Mouse (Mus musculus) hindbrain, postnatal 0 days (tissue): ENCODE results near the gene Olfr196. TPM values are rescaled to one million over a fixed set of nuclear protein-coding genes. Genes with fewer than 3 reads are reported as not detected.
"Not testable (repeated sequence)": the region's sequence is repeated elsewhere in the genome, so short reads cannot be mapped to it uniquely, and the experiment has no call there.

Source experiments
- ATAC-seq: fragments of 200-750 bp; cut with Nextera tagmentation; 2 replicates; pipeline ENCODE4 v1.8.0; 2017; ENCODE audit warnings: mild to moderate bottlenecking, moderate TSS enrichment, moderate library complexity
- DNase-seq: peaks from one replicate; pipeline ENCODE4 v3.0.0-alpha.2; 2015; ENCODE audit warnings: low spot score
- H3K27ac ChIP-seq: fragments of 300-500 bp; sonication (generic); 2 replicates; pipeline ENCODE4 v1.5.1; 2014; ENCODE audit warnings: mild to moderate bottlenecking
- H3K27me3 ChIP-seq: fragments of 300-500 bp; sonication (generic); 2 replicates; pipeline ENCODE4 v1.6.1; 2014; ENCODE audit warnings: low read length, mixed read lengths; ENCODE audit not compliant: insufficient read depth
- H3K36me3 ChIP-seq: fragments of 300-500 bp; sonication (generic); 2 replicates; pipeline ENCODE4 v1.6.1; 2014; ENCODE audit warnings: low read length, mixed read lengths; ENCODE audit not compliant: insufficient read depth
- H3K4me1 ChIP-seq: fragments of 300-500 bp; sonication (generic); 2 replicates; pipeline ENCODE4 v1.6.1; 2014; ENCODE audit warnings: antibody characterized with exemption, low read length, mixed read lengths; ENCODE audit not compliant: insufficient read depth
- H3K4me2 ChIP-seq: fragments of 300-500 bp; sonication (generic); 2 replicates; pipeline ENCODE4 v1.6.1; 2014; ENCODE audit warnings: low read depth, mild to moderate bottlenecking, low read length, moderate library complexity, mixed read lengths
- H3K4me3 ChIP-seq: fragments of 300-500 bp; sonication (generic); 2 replicates; pipeline ENCODE4 v1.5.1; 2014; ENCODE audit warnings: low read length
- H3K9ac ChIP-seq: fragments of 300-500 bp; sonication (generic); replicated peaks from 2 replicates; pipeline ENCODE4 v1.6.1; 2014; ENCODE audit warnings: mild to moderate bottlenecking, low read length, moderate library complexity, mixed read lengths
- H3K9me3 ChIP-seq: fragments of 300-500 bp; sonication (generic); 2 replicates; pipeline ENCODE4 v1.6.1; 2016; ENCODE audit warnings: low read length, mixed read lengths
- CTCF ChIP-seq: IDR thresholded peaks from 2 replicates; pipeline ENCODE4 v1.5.1; 2016; ENCODE audit warnings: antibody characterized with exemption, control low read depth, low read depth
- WGBS: fragments of 180-500 bp; shearing (Covaris S2); extraction: QIAGEN DNeasy Blood & Tissue Kit; methylation state at CpG from one replicate; pipeline ENCODE4 v1.1.7; 2014; 5-methylcytosine and 5-hydroxymethylcytosine counted together
- polyA plus RNA-seq: library from polyadenylated mRNA; unstranded; fragments of >200 nt; fragmentation: Nextera tagmentation; extraction: Ambion mirVana; gene quantifications from 2 replicates; pipeline ENCODE4 v1.2.1, GENCODE M21; 2015
- total RNA-seq: library from RNA; depleted of rRNA; stranded (reverse); fragments of >200 nt; gene quantifications from 2 replicates; pipeline ENCODE4 v1.2.3, GENCODE M21; 2014; rRNA removed

Gene Olfr196
- total RNA-seq: not detected in 2 replicates
- polyA plus RNA-seq: not detected in 2 replicates

DNA sequence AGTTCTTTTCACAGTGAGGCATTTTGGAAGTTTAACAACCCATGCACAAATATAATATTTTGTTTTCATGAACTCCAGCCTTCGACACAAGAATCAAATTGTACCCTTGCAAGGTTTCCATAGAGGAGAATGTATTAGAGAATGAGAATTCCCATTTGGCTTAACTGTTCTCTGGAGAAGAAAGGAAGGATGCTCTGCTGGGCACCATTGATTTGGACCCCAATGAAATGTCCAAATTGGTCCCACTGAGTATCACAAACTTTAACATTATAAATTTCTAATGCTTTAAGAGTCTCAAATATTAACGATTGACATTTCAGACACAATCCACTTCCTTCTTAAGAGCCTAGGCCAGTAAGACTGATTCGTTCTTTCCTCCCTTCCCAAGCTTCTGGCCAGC lies at the start of gene Olfr196:
TSS of gene Olfr196 (minus strand) at position 101 of the 400 bp plus-strand sequence.
- H3K9ac ChIP-seq: no peak within 1 kb of the TSS
- H3K36me3 ChIP-seq: no peaks in the 10 kb centered on the region
- ATAC-seq (no peak), DNase-seq (no peak)
- H3K27ac ChIP-seq: no peak within 1 kb of the TSS
- 67% methylated on average over 3 of the region's 3 CpGs for WGBS
- H3K4me2 ChIP-seq: no peak within 1 kb of the TSS
- no peaks in the 10 kb centered on the region for H3K9me3 ChIP-seq
- no peak for TF ChIP-seq CTCF
- H3K27me3 ChIP-seq: no peaks in the 10 kb centered on the region
- H3K4me3 ChIP-seq: no peak within 1 kb of the TSS
- H3K4me1 ChIP-seq: no peaks in the 10 kb centered on the region

DNA sequence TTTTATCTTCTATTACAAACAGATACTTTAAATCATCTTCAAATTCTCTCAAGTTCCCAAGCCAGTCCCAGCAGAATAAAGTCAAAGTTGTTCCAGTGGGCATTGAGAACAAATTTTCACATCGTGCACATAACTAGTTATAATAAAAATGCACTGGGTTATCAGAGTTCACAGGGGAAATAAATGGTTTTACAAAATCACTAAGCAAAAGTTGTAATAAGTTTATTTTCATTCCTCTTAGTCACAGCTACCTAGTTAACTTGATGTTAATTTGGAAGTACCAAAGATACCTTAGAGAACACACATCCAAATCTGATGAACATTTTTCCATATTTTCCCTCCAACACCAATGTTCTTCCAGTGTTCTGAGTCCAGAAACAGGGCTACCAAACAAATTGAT lies 49.4 kb upstream of the Olfr196 start, which contains the start of gene Olfr199:
TSS of gene Olfr199 (minus strand) at position 101 of the 400 bp plus-strand sequence.
- not testable (repeated sequence) for H3K27me3 ChIP-seq, H3K4me1 ChIP-seq, DNase-seq, H3K9me3 ChIP-seq, H3K4me2 ChIP-seq, H3K36me3 ChIP-seq, ATAC-seq, H3K27ac ChIP-seq, H3K4me3 ChIP-seq, H3K9ac ChIP-seq
- WGBS: 84% methylated on average over 1 of the region's 1 CpGs

DNA sequence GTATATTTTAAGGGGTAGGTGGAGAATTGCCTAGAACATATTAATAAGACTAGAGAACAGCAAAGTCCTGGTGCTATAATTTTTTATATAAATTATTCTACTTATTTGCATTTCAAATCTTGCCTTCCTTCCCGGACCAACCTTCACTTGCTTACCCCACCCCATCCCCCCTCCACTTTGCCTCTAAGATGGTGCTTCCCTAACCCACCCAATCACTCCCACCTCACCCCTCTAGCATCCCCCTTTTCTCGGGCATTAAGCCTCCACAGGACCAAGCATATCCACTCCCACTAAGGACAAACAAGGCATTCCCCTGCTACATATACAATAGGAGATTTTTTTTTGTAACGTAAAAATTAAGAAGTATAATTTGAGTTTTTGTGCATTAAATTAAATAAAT lies 47.6 kb upstream of the Olfr196 start:
- H3K36me3 ChIP-seq, H3K27me3 ChIP-seq, H3K4me1 ChIP-seq, H3K9me3 ChIP-seq, H3K4me3 ChIP-seq, DNase-seq, H3K9ac ChIP-seq, H3K4me2 ChIP-seq, H3K27ac ChIP-seq, ATAC-seq: not testable (repeated sequence)
- WGBS: 81% methylated on average over 3 of the region's 3 CpGs

DNA sequence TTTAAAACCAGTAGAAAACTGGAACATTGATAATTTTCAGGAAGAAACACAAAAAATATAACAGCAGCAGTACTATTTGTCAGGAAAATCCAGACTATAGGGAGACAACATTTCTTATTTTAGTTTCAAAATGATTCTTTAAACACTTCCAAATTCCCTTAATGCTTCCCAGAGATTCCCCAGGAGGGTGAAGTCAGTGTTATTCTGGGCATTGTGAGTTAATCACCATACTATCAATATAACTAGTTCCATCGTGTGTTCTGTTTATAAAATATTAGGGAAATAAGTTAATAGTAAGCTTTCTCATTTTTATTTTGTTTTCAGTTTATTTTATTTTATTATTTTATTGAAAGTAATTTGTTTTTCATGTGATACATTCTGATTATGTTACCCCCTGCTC lies 33.2 kb upstream of the Olfr196 start, which contains the start of gene Olfr198:
TSS of gene Olfr198 (minus strand) at position 101 of the 400 bp plus-strand sequence.
- H3K9me3 ChIP-seq, DNase-seq, H3K27me3 ChIP-seq, ATAC-seq, H3K27ac ChIP-seq, H3K4me1 ChIP-seq, H3K4me3 ChIP-seq, H3K9ac ChIP-seq, H3K36me3 ChIP-seq, H3K4me2 ChIP-seq: not testable (repeated sequence)
- WGBS: 72% methylated on average over 1 of the region's 1 CpGs

DNA sequence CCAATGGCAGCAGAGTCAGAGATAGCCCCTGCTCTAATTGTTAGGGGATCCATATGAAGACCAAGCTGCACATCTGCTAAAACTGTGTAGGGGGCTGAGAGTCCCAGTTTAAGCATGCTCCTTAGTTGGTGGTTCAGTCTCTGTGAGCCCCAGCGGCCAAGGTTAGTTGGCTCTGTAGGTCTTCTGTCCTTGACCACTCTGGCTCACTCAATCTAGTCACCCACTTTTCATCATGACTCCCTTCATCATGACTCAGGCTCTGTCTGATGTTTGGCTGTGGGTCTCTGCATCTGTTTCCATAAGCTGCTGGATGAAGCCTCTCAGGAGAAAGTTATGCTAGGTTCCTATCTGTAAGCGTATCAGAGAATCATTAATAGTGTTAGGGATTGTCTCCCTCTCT lies 18.3 kb downstream of the Olfr196 start:
- WGBS: 90% methylated on average over 2 of the region's 2 CpGs
- Histone ChIP-seq H3K4me2 (no peak overlapping the region), H3K36me3 (no peaks in the 10 kb centered on the region), H3K27ac (no peak overlapping the region), H3K4me1 (no peaks in the 10 kb centered on the region), H3K9me3 (no peaks in the 10 kb centered on the region), H3K4me3 (no peak overlapping the region), H3K27me3 (no peaks in the 10 kb centered on the region), H3K9ac (no peak overlapping the region)
- no peak for TF ChIP-seq CTCF
- no peak for ATAC-seq
- DNase-seq: no peak

DNA sequence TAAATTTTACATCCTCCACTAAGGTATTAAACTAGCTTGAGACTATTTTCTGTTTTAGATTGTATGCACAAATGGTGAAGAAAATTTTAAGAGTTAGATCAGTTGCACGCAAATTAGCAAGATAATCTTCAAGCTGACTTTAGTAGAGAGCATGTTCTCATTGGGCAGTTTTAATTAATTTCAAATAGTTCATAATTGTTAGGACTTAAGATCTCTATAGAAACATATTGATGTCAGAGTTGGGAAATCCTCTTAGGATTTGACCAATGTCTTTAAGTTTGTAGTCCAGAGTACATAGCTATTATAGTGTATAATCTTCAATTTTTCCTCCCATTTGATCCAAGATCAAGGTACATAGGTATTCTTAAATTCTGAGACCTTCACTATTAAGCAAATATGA lies 23.5 kb downstream of the Olfr196 start, which contains the start of gene Olfr195:
TSS of gene Olfr195 (plus strand) at position 301 of the 400 bp plus-strand sequence.
- no peak for TF ChIP-seq CTCF
- no peaks in the 10 kb centered on the region for H3K36me3 ChIP-seq
- H3K27ac ChIP-seq: no peak within 1 kb of the TSS
- ATAC-seq (no peak), DNase-seq (no peak)
- WGBS: 88% methylated on average over 1 of the region's 1 CpGs
- H3K9me3 ChIP-seq: no peaks in the 10 kb centered on the region
- H3K9ac ChIP-seq: no peak within 1 kb of the TSS
- no peaks in the 10 kb centered on the region for H3K4me1 ChIP-seq
- H3K4me3 ChIP-seq: no peak within 1 kb of the TSS
- H3K27me3 ChIP-seq: no peaks in the 10 kb centered on the region
- no peak within 1 kb of the TSS for H3K4me2 ChIP-seq

DNA sequence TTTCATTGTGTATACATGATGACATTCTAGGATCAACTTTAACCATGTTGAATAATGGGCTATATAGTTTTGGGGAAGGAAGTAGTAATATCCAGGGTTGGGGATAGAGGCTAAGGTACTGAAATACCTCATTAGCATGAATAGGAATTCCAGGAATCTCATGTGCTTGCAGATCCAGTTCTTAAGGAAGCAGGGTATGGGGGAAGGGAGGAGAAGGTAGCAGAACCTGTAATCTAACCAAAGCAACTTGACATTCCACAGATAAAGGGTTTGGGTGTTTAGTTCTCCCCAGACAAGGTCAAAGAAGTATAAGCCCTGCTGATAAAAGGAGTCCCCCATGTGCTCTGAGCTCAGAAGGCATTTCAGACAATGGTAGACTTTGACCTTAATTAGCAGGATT lies 29.1 kb downstream of the Olfr196 start:
- H3K36me3 ChIP-seq: no peaks in the 10 kb centered on the region
- H3K4me3 ChIP-seq: no peak overlapping the region

More for the DNA sequence above, 29.1 kb downstream of the Olfr196 start:
- TF ChIP-seq CTCF: no peak
- Histone ChIP-seq H3K4me2 (no peak overlapping the region), H3K9me3 (no peaks in the 10 kb centered on the region), H3K4me1 (no peaks in the 10 kb centered on the region), H3K9ac (no peak overlapping the region), H3K27me3 (no peaks in the 10 kb centered on the region), H3K27ac (no peak overlapping the region)
- no peak for ATAC-seq
- DNase-seq: no peak
